Mouse (Mus musculus) forebrain, embryonic 16.5 days (tissue): ENCODE data around the gene Cldn12. TPM values are rescaled to one million over a fixed set of nuclear protein-coding genes. Genes with fewer than 3 reads are reported as not detected.

Source experiments
- ATAC-seq: fragments of 200-750 bp; cut with Nextera tagmentation; 2 replicates; pipeline ENCODE4 v1.8.0; 2017; ENCODE audit warnings: mild to moderate bottlenecking, moderate library complexity
- H3K27ac ChIP-seq: fragments of 300-500 bp; sonication (generic); 2 replicates; pipeline ENCODE4 v1.5.1; 2014; ENCODE audit warnings: low read length, control low read depth
- H3K27me3 ChIP-seq: fragments of 300-500 bp; sonication (generic); replicated peaks from 2 replicates; pipeline ENCODE4 v1.6.1; 2014; ENCODE audit warnings: low read length; ENCODE audit not compliant: control insufficient read depth, insufficient read depth
- H3K36me3 ChIP-seq: fragments of 300-500 bp; sonication (generic); 2 replicates; pipeline ENCODE4 v1.6.1; 2014; ENCODE audit not compliant: control insufficient read depth, insufficient read depth
- H3K4me1 ChIP-seq: fragments of 300-500 bp; sonication (generic); replicated peaks from 2 replicates; pipeline ENCODE4 v1.6.1; 2014; ENCODE audit warnings: low read length; ENCODE audit not compliant: control insufficient read depth, insufficient read depth
- H3K4me2 ChIP-seq: fragments of 300-500 bp; sonication (generic); 2 replicates; pipeline ENCODE4 v1.6.1; 2014; ENCODE audit warnings: mild to moderate bottlenecking, low read length, control low read depth
- H3K4me3 ChIP-seq: fragments of 300-500 bp; sonication (generic); replicated peaks from 2 replicates; pipeline ENCODE4 v1.5.1; 2014; ENCODE audit warnings: mild to moderate bottlenecking, low read length, control low read depth
- H3K9ac ChIP-seq: fragments of 300-500 bp; sonication (generic); replicated peaks from 2 replicates; pipeline ENCODE4 v1.6.1; 2014; ENCODE audit warnings: low read depth, low read length, control low read depth
- H3K9me3 ChIP-seq: fragments of 300-500 bp; sonication (generic); 2 replicates; pipeline ENCODE4 v1.6.1; 2016; ENCODE audit warnings: low read length; ENCODE audit not compliant: control insufficient read depth
- WGBS: fragments of 180-500 bp; shearing (Covaris S2); extraction: QIAGEN DNeasy Blood & Tissue Kit; methylation state at CpG from one replicate; pipeline ENCODE4 v1.1.7; 2014; 5-methylcytosine and 5-hydroxymethylcytosine counted together
- polyA plus RNA-seq: library from polyadenylated mRNA; unstranded; fragments of >200 nt; fragmentation: Nextera tagmentation; extraction: Ambion mirVana; gene quantifications from 2 replicates; pipeline ENCODE4 v1.2.1, GENCODE M21; 2015

The Cldn12 gene
- polyA plus RNA-seq, 1 experiment from 2014 or later: 15.8 TPM

DNA sequence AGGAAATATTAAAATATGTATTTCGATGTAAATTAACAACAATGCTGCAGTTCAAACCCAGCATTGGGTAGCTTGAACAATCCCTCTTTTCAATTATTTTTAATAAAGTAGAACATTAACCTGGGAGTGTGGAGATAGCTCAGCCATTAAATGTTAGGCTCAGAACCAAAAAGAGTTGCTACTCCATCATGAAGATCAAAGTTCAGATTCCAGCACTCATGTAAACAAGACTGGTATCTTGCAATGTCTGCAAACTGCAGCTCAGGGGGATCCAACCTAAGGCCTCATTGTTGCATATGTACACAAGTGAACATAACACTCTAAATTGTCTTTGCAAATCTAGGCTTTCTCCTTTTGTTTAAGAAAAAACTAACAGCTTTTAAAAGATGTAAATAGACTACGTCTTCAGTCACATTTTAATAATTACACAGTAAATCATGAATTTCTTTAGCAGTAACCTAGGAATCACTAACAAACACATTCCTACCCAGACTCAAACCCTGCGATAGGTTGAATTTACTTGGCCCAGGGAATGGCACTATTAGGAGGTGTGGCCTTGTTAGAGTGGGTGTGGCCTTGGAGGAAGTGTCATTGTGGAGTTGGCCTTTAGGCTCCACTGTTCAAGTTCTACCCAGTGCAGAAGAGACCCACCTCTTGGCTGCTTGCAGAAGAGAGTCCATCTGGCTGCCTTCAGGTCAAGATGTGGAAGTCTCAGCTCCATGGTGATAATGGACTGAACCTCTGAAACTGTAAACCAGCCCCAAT is 19.1 kb upstream of the Cldn12 start:
- Histone ChIP-seq H3K27me3 (no peaks in the 10 kb centered on the region), H3K4me3 (no peak overlapping the region), H3K4me1 (no peaks in the 10 kb centered on the region), H3K36me3 (peaks cover 8% of the 10 kb centered on the region), H3K27ac (no peak overlapping the region), H3K4me2 (no peak overlapping the region), H3K9ac (no peak overlapping the region), H3K9me3 (no peaks in the 10 kb centered on the region)
- 92% methylated on average over 3 of the region's 3 CpGs for WGBS
- ATAC-seq: no peak

DNA sequence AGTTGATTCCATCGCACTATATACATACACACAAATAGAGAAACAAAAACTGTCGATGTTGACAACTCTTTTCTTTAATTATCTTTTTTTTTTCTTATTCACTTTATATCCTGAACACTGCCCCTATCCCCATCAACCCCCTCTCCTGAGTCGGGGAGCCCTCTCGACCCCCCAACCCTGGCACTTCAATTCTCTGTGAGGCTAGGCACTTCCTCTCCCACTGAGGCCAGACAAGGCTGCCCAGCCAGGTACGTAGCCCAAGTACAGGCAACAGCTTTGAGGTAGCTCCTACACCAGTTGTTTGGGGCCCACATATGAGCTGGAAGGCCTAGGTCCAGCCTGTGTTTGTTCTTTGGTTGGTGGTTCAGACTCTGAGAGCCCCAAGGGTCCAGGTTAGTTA is 653 bp upstream of the Cldn12 start:
- H3K4me3 ChIP-seq: no peak overlapping the region

DNA sequence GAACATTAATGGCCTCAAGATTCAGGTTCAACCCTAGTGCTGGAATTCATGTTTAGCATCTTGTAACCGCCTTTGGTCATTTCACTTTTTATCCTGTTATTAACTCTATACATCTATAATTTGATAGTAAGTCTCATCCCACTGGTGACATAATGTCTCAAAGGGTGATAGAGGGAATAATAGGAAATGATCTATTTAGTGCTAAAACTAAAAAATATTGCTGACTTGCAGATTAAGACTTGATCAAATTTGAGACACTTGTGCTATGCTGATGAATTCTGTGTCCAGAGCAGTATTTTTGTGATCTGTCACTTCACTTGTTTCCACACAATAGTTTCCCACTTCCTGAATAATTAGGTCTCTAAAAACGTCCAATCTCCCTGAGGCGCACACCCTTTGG is 3.4 kb downstream of the Cldn12 start:
- Histone ChIP-seq H3K9me3 (no peaks in the 10 kb centered on the region), H3K4me1 (peaks cover 24% of the 10 kb centered on the region), H3K27me3 (no peaks in the 10 kb centered on the region), H3K36me3 (no peaks in the 10 kb centered on the region), H3K4me2 (no peak overlapping the region), H3K9ac (no peak overlapping the region), H3K4me3 (no peak overlapping the region), H3K27ac (no peak overlapping the region)
- WGBS: 70% methylated on average over 3 of the region's 3 CpGs
- no peak for ATAC-seq

More for the DNA sequence above, 653 bp upstream of the Cldn12 start:
- no peaks in the 10 kb centered on the region for H3K9me3 ChIP-seq
- H3K4me2 ChIP-seq: no peak overlapping the region
- H3K9ac ChIP-seq: no peak overlapping the region
- no peaks in the 10 kb centered on the region for H3K36me3 ChIP-seq
- ATAC-seq: no peak
- peaks cover 6% of the 10 kb centered on the region for H3K4me1 ChIP-seq
- no peak overlapping the region for H3K27ac ChIP-seq
- no peaks in the 10 kb centered on the region for H3K27me3 ChIP-seq
- 76% methylated on average over 5 of the region's 5 CpGs for WGBS

DNA sequence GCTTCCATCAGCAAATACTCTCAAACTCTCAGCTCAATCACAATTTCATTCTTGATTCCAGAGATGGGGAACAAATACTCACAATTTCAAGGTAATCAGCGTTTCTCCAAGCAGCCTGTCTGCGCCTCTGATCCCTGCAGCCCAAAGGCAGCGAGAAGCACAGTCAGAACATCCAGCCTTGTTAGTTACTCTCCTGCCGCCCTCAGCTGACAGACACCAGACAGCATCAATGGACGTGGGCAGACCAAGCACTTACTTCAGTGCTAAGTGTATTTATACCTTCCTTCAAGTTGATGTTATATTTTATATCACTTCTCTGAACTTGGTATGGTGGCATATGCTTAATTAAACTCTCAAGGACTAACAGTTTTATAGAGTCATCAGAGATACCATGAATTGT is 3.8 kb downstream of the Cldn12 start:
- no peak overlapping the region for H3K9ac ChIP-seq
- peaks cover 24% of the 10 kb centered on the region for H3K4me1 ChIP-seq
- 23% methylated on average over 5 of the region's 5 CpGs for WGBS
- no peaks in the 10 kb centered on the region for H3K36me3 ChIP-seq
- H3K27me3 ChIP-seq: no peaks in the 10 kb centered on the region
- H3K9me3 ChIP-seq: no peaks in the 10 kb centered on the region
- ATAC-seq: no peak
- H3K4me2 ChIP-seq: no peak overlapping the region
- H3K4me3 ChIP-seq: no peak overlapping the region
- no peak overlapping the region for H3K27ac ChIP-seq

DNA sequence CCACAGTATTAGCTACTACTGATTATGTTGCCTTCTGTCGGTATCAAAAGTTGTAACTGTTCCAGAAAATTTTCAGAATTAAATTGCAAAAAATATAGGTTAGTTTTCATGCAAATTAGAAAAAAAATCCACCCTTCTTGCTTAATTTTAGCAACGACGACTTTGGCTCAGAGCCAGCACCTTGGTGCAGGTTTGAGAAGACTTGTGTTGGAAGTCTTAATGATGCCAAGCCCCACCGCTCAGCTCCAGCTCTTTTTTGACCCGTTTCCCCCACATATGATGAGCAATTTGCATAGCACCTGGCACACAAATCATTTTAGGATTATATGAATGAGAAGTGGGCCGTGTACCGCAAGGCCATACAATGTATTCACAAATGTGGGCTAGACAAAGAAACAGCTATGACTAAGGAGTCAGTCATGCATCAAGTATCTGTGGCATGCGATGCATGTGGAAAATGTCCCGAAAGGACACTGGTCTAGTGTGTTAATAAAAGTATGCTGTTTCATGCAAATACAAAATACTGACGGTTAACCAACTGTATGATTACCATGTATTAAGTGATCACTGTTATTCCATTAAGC is 4.4 kb downstream of the Cldn12 start:
- 16% methylated on average over 10 of the region's 10 CpGs for WGBS
- H3K4me2 ChIP-seq: peak overlapping the region; percentile 6; the same call in 1 of the 2 replicates
- peaks cover 24% of the 10 kb centered on the region for H3K4me1 ChIP-seq
- H3K9me3 ChIP-seq: no peaks in the 10 kb centered on the region
- H3K27ac ChIP-seq: no peak overlapping the region
- H3K4me3 ChIP-seq: no peak overlapping the region
- no peaks in the 10 kb centered on the region for H3K36me3 ChIP-seq
- no peak for ATAC-seq
- no peak overlapping the region for H3K9ac ChIP-seq
- no peaks in the 10 kb centered on the region; the same call in 1 of the 2 replicates for H3K27me3 ChIP-seq

DNA sequence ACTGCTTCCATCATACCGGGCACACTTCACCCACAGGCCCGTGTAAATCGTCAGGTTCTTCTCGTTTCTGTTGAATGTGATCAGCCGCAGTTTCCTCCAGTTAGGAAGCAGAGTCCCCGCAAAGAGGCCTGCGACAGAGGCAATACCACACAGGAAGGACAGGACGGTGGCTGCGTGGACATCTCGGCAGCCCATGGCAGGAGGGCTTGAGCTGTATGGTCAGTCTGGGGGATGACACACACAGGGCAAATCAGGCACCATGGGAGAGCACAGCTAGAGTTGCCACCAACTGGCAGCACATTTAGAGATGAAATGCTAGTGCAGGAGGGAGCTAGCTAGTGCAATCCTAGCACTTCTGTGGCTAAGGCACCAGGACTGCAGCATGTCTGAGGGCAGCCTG is 6.5 kb downstream of the Cldn12 start:
- Histone ChIP-seq H3K27ac (no peak overlapping the region), H3K9ac (peak overlapping the region; percentile 22; the same call in 1 of the 2 replicates), H3K4me2 (peak overlapping the region; percentile 39), H3K36me3 (no peaks in the 10 kb centered on the region), H3K4me3 (no peak overlapping the region), H3K4me1 (peaks cover 29% of the 10 kb centered on the region), H3K27me3 (no peaks in the 10 kb centered on the region; the same call in 1 of the 2 replicates), H3K9me3 (no peaks in the 10 kb centered on the region)
- ATAC-seq: peak; percentile 27
- WGBS: 59% methylated on average over 10 of the region's 10 CpGs

DNA sequence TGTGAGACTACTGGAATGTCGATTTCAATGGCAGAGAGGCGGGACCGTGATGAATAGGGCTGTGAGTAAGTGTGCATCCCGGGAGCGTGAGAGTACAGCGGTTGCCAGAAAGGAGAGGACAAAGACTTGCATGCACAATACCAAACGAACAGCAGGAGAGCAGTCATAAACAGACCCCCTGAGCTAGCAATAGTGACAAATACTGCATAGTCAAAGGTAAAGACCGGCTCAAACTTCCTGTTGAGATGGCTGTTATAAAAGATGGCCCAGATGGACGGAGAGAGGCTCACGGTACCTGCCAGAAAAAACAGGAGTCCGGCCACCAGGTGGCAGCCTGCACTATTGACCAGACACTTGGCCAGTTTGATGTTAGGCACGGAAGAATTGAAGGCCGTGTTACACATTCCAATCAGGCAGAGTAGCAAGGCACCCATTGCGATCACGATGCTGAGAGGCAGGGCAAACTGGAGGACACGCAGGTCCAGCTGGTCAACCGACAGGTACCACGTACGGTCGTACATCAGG is 7.0 kb downstream of the Cldn12 start:
- Histone ChIP-seq H3K9me3 (no peaks in the 10 kb centered on the region), H3K4me2 (peak overlapping the region; percentile 39), H3K4me1 (peaks cover 32% of the 10 kb centered on the region), H3K36me3 (no peaks in the 10 kb centered on the region), H3K27me3 (no peaks in the 10 kb centered on the region; the same call in 1 of the 2 replicates), H3K27ac (no peak overlapping the region), H3K4me3 (0 out of 2 replicates have a peak overlapping the region, but pooled peaks have one; percentile 6), H3K9ac (peak overlapping the region; percentile 22; the same call in 1 of the 2 replicates)
- WGBS: 16% methylated on average over 20 of the region's 20 CpGs
- peak; percentile 56 for ATAC-seq

DNA sequence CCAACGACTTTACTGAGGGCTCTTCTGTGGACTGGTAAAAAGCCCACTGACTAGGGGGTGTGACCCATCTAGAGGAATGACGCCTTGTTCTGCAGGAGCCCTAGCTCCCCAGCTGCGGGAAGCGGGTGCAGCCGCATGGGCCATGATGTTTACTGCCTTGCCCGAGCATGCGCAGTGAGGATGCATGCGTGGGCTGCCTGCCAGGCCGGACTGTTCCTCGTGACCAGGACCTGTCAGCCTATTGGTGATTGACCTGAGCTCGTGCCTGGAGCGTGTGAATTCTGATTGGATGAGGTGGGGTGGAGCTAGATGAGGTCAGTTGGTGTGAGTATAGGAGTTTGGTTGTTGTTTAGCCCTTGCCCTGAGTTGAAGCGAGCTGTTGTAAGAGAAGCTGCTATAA is 10.3 kb downstream of the Cldn12 start:
- H3K4me2 ChIP-seq: no peak overlapping the region
- H3K36me3 ChIP-seq: no peaks in the 10 kb centered on the region
- no peak for ATAC-seq
- no peak overlapping the region for H3K9ac ChIP-seq
- H3K4me1 ChIP-seq: peaks cover 28% of the 10 kb centered on the region
- WGBS: 89% methylated on average over 13 of the region's 13 CpGs
- H3K9me3 ChIP-seq: no peaks in the 10 kb centered on the region
- no peak overlapping the region for H3K4me3 ChIP-seq
- no peaks in the 10 kb centered on the region; the same call in 1 of the 2 replicates for H3K27me3 ChIP-seq
- no peak overlapping the region for H3K27ac ChIP-seq

DNA sequence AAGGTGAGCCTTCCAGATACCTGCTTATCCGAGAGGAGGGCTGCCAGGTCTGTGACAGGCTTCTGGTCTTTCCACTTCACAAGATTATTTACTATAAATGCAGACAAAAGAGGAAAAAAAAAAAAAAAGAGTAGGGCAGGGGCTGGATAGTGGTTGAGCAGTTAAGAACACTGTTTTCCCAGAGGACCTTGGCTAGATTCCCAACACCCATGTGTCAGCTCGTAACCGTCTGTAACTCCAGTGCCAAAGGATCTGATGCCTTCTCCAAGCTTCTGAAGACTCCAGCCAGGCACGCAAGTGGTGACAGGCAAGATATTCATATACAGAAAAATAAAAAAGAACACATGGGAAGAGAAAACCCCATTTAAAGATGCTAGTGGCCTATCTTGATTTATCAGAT is 11.4 kb downstream of the Cldn12 start:
- Histone ChIP-seq H3K4me3 (no peak overlapping the region), H3K27me3 (no peaks in the 10 kb centered on the region; the same call in 1 of the 2 replicates), H3K36me3 (no peaks in the 10 kb centered on the region), H3K9ac (no peak overlapping the region), H3K27ac (no peak overlapping the region), H3K9me3 (no peaks in the 10 kb centered on the region), H3K4me1 (peaks cover 22% of the 10 kb centered on the region), H3K4me2 (no peak overlapping the region)
- ATAC-seq: no peak
- 48% methylated on average over 4 of the region's 4 CpGs for WGBS
